Mouse (Mus musculus): ENCODE measurements around the gene Bcl11a.

Bcl11a gene

GRCm38 (mm10) chr11:24197424-24197823 is 119.6 kb downstream of the Bcl11a start:
- no peak for DNase-seq (ENCODE audit: extremely low read depth, insufficient read length, low spot score)

- DNase-seq (ENCODE audit: extremely low read depth, insufficient read length, low spot score) = no peak
Observed at GRCm38 (mm10) chr11:24199560-24199959, 121.7 kb downstream of the Bcl11a start.

GRCm38 (mm10) chr11:24200310-24200709 is 122.5 kb downstream of the Bcl11a start:
- DNase-seq (ENCODE audit: extremely low read depth, insufficient read length, low spot score) = no peak

- no peak for DNase-seq (ENCODE audit: extremely low read depth, insufficient read length, low spot score)
Observed at GRCm38 (mm10) chr11:24201223-24201622, 123.4 kb downstream of the Bcl11a start.

GRCm38 (mm10) chr11:24202641-24203361 is 124.9 kb downstream of the Bcl11a start:
- DNase-seq (ENCODE audit: extremely low read depth, insufficient read length, low spot score) = no peak

- no peak for DNase-seq (ENCODE audit: extremely low read depth, insufficient read length, low spot score)
Observed at GRCm38 (mm10) chr11:24203489-24203888, 125.6 kb downstream of the Bcl11a start.

- DNase-seq (ENCODE audit: extremely low read depth, insufficient read length, low spot score) = no peak
Observed at GRCm38 (mm10) chr11:24208951-24209351, 131.1 kb downstream of the Bcl11a start.

GRCm38 (mm10) chr11:24214509-24215134 is 136.8 kb downstream of the Bcl11a start:
- DNase-seq (ENCODE audit: extremely low read depth, insufficient read length, low spot score) = no peak

- no peak for DNase-seq (ENCODE audit: extremely low read depth, insufficient read length, low spot score)
Observed at GRCm38 (mm10) chr11:24217741-24218333, 140.0 kb downstream of the Bcl11a start.

- DNase-seq (ENCODE audit: extremely low read depth, insufficient read length, low spot score) = no peak
Observed at GRCm38 (mm10) chr11:24221601-24222307, 143.9 kb downstream of the Bcl11a start.

Data from 3134 (cell line).